Mouse (Mus musculus) adrenal gland, adult 18-20 months (tissue): ENCODE data around the gene Fgfr2. TPM values are rescaled to one million over a fixed set of nuclear protein-coding genes. Genes with fewer than 3 reads are reported as not detected.
"Not testable (repeated sequence)": the region's sequence is repeated elsewhere in the genome, so short reads cannot be mapped to it uniquely, and the experiment has no call there.

Source experiments
- DNase-seq, 2 experiments: peaks; one replicate each; pipeline ENCODE4 v3.0.0; 2021 to 2022; ENCODE audit warnings: low spot score in 2 of 2
- microRNA-seq, 2 experiments: library from miRNA; unstranded; fragments of <30 nt; microRNA quantifications; one replicate each; pipeline ENCODE4 v1.2.0; 2021; ENCODE audit warnings: borderline number of aligned reads in 2 of 2
- total RNA-seq, 2 experiments: library from RNA; stranded (reverse); gene quantifications; 1 replicate in 1 of 2; 2 replicates in 1 of 2; pipeline ENCODE4 v1.2.3; 2021

The Fgfr2 gene
- total RNA-seq, 2 experiments from 2014 or later = 294 to 308 TPM

- no peak for DNase-seq
Measured at GRCm38 (mm10) chr7:130148906-130149305, 2974.2 kb downstream of the Fgfr2 start.

- no peak for DNase-seq
Measured at GRCm38 (mm10) chr7:130147230-130147629, 2975.9 kb downstream of the Fgfr2 start.

- no peak for DNase-seq
Measured at GRCm38 (mm10) chr7:130145211-130145610, 2977.9 kb downstream of the Fgfr2 start.

- no peak for DNase-seq
Measured at GRCm38 (mm10) chr7:130143371-130143770, 2979.8 kb downstream of the Fgfr2 start.

- DNase-seq = no peak
Measured at GRCm38 (mm10) chr7:130141088-130141873, 2981.9 kb downstream of the Fgfr2 start.

- DNase-seq = no peak
Measured at GRCm38 (mm10) chr7:130134924-130135365, 2988.2 kb downstream of the Fgfr2 start.

GRCm38 (mm10) chr7:130134428-130134827, 2988.7 kb downstream of the Fgfr2 start:
- DNase-seq = not testable (repeated sequence)

GRCm38 (mm10) chr7:130130226-130130625, 2992.9 kb downstream of the Fgfr2 start:
- DNase-seq = no peak

GRCm38 (mm10) chr7:130129359-130129960, 2993.7 kb downstream of the Fgfr2 start:
- DNase-seq = no peak

GRCm38 (mm10) chr7:130121507-130121906, 3001.6 kb downstream of the Fgfr2 start:
- DNase-seq = no peak

GRCm38 (mm10) chr7:130119466-130119865, 3003.7 kb downstream of the Fgfr2 start:
- no peak for DNase-seq

GRCm38 (mm10) chr7:130118726-130119125, 3004.4 kb downstream of the Fgfr2 start:
- DNase-seq = no peak

- no peak for DNase-seq
Measured at GRCm38 (mm10) chr7:130117466-130118123, 3005.6 kb downstream of the Fgfr2 start.

GRCm38 (mm10) chr7:130114436-130114835, 3008.7 kb downstream of the Fgfr2 start:
- peak; percentile 52 to 56 for DNase-seq

Small RNA genes lying within 50 kb of the gene (microRNA-seq; reads per million reads assigned to microRNA genes)
- 0 to 0.47 reads per million in 2 experiments for gene Mir7061

Other genes starting within 250 kb of the Fgfr2 start
- 10 to 100 TPM; 25.1 to 28.4 TPM for gene Zranb1, start 192.2 kb downstream of the Fgfr2 start, total RNA-seq
- gene Ctbp2, start 1.0 kb upstream of the Fgfr2 start, total RNA-seq = 10 to 100 TPM; 53.0 to 60.3 TPM